22 mouse cellular contexts compared by ENCODE assay signal in the genomic region with DNA sequence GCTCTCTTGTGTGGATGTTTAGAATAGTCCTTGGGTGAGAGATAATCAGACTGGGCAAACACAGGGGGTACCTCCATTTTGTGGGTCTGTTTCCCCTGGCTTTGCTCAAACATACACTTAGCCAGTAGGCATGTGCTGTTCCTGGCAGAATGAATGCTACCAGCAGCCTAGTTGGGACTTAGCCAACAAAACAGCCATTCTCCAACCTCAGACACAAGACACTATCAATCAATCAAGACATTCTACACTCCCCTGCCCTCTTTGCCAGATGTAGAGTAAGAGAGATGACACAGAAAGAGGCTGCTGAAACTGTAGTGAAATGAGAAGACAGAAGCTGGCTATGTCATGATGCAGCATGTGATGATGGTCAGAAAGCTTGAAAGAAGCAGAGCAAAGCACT. TPM values are rescaled to one million over a fixed set of nuclear protein-coding genes. Genes with fewer than 3 reads are reported as not detected.
DNase-seq lines count a peak whose midpoint lies in the region; ATAC-seq and TF ChIP-seq lines count a peak whose summit lies in the region.
"Had no signal": no experiment of that assay in that cellular context is flagged by ENCODE, and none has a peak within 500 bp of the region (broad histone marks: within the 10 kb centered on the region; RNA-seq: fewer than 3 reads in every experiment).

No protein-coding gene starts in this region.

- DNase-seq in heart, adult 11 months: peak; percentile 46
- no peak for DNase-seq in heart, postnatal 14 days
- no peak for DNase-seq in neural tube, embryonic 10.5 days (ENCODE audit: extremely low spot score, low spot score)
- no peak for DNase-seq in layer of hippocampus, postnatal 25 days (ENCODE audit: extremely low spot score in 1 of 2, low spot score in 1 of 2)
- DNase-seq in embryo, embryonic 10 days (ENCODE audit: low spot score): no peak
- DNase-seq: cerebellum, adult 18-20 months; cerebellum, postnatal 36 days; gastrocnemius, postnatal 25 days; heart, adult 2 months; kidney, adult 18-20 months; layer of hippocampus, adult 9-11 months; liver; right cerebral cortex, postnatal 4 days; thymus, postnatal 36 days had no signal

- H3K4me1 ChIP-seq in neural tube, embryonic 12.5 days: no peaks in the 10 kb centered on the region
- H3K4me1 ChIP-seq in embryonic fibroblast, embryonic 13.5 days (ENCODE audit: control insufficient read depth, insufficient read depth, low read length): peaks cover 11% of the 10 kb centered on the region; the same call in 1 of the 2 replicates
- H3K4me1 ChIP-seq: limb, embryonic 10.5 days; liver, embryonic 15.5 days had no signal

- intact Hi-C loops in heart, postnatal 14 days (cut with DNase I): no loop called here

- 0 out of 2 replicates have a peak, but pooled peaks have one; percentile 17 for ATAC-seq in neural tube, embryonic 12.5 days (ENCODE audit: low FRiP score, low read depth)
- ATAC-seq: inflammation-experienced regulatory T-cells, adult 6 months had no signal

- H3K4me3 ChIP-seq in neural tube, embryonic 12.5 days: no peak overlapping the region
- no peak overlapping the region for H3K4me3 ChIP-seq in embryonic fibroblast, embryonic 13.5 days (ENCODE audit: insufficient read depth, low read length)
- H3K4me3 ChIP-seq: heart, adult 2 months; heart, embryonic 13.5 days; limb, embryonic 10.5 days; liver, embryonic 15.5 days; lung, embryonic 15.5 days had no signal

- H3K36me3 ChIP-seq in neural tube, embryonic 12.5 days: no peaks in the 10 kb centered on the region
- H3K36me3 ChIP-seq: heart, embryonic 13.5 days; limb, embryonic 10.5 days; liver, embryonic 15.5 days; lung, embryonic 15.5 days had no signal

- H3K4me2 ChIP-seq in neural tube, embryonic 12.5 days (replicated peaks): no peak overlapping the region
- H3K4me2 ChIP-seq: heart, embryonic 13.5 days; liver, embryonic 15.5 days; lung, embryonic 15.5 days had no signal

- H3K27ac ChIP-seq in neural tube, embryonic 12.5 days: no peak overlapping the region
- peak overlapping the region; percentile 53; the same call in 1 of the 2 replicates for H3K27ac ChIP-seq in embryonic fibroblast, embryonic 13.5 days (ENCODE audit: insufficient read depth, low read length)
- H3K27ac ChIP-seq: heart, adult 2 months; heart, embryonic 13.5 days; limb, embryonic 10.5 days; liver, embryonic 15.5 days; lung, embryonic 15.5 days; macrophage had no signal

- H3K27me3 ChIP-seq in neural tube, embryonic 12.5 days (replicated peaks): no peaks in the 10 kb centered on the region
- H3K27me3 ChIP-seq: heart, embryonic 13.5 days; liver, embryonic 15.5 days; lung, embryonic 15.5 days had no signal

- H3K9me3 ChIP-seq in neural tube, embryonic 12.5 days: no peaks in the 10 kb centered on the region
- H3K9me3 ChIP-seq: heart, embryonic 13.5 days; limb, embryonic 10.5 days; liver, embryonic 15.5 days; lung, embryonic 15.5 days had no signal

- no peak for TF ChIP-seq POLR2A in embryonic fibroblast, embryonic 13.5 days (IDR thresholded peaks at IDR 0.05; ENCODE audit: low read depth, low read length)

- no peak for TF ChIP-seq CTCF in embryonic fibroblast, embryonic 13.5 days (IDR thresholded peaks at IDR 0.05; ENCODE audit: borderline replicate concordance, insufficient read depth, low read length)

- H3K9ac ChIP-seq in neural tube, embryonic 12.5 days: no peak overlapping the region
- H3K9ac ChIP-seq: heart, embryonic 13.5 days; liver, embryonic 15.5 days; lung, embryonic 15.5 days had no signal

RNA-seq across cellular contexts. Expression of gene Paqr8, which starts 13.1 kb away (rescaled TPM):
- total RNA-seq in heart, postnatal 14 days (2021): 1 to 10 TPM; 2.4 to 3.6 TPM
- 11.0 and 12.1 TPM in 2 replicates for polyA plus RNA-seq in neural tube, embryonic 12.5 days (2016; fragmentation: Nextera tagmentation; extraction: Ambion mirVana)
- 8.3 and 9.2 TPM in 2 replicates for polyA plus RNA-seq in embryonic fibroblast, embryonic 13.5 days (2011; ENCODE audit: insufficient read length, low read depth, missing spikeins)
- 100 to 1,000 TPM; 110 to 153 TPM for total RNA-seq in layer of hippocampus, postnatal 25 days (2021)

RNA-seq across cellular contexts. Expression of gene Mcm3, which starts 57.2 kb away (rescaled TPM):
- 10 to 100 TPM in 1 of 2 experiments, 1 to 10 TPM in 1; 6.6 to 11.4 TPM for total RNA-seq in heart, postnatal 14 days (2021)
- polyA plus RNA-seq in neural tube, embryonic 12.5 days (2016; fragmentation: Nextera tagmentation; extraction: Ambion mirVana): 76.9 and 90.9 TPM in 2 replicates
- 31.8 and 40.8 TPM in 2 replicates for polyA plus RNA-seq in embryonic fibroblast, embryonic 13.5 days (2011; ENCODE audit: insufficient read length, low read depth, missing spikeins)
- 1 to 10 TPM; 3.9 to 4.2 TPM for total RNA-seq in layer of hippocampus, postnatal 25 days (2021)

Comparison
In these comparisons a context has a peak if more than half of its experiments do, and no peak if none do; other contexts are left out.
1. RNA of gene Paqr8, which starts 13.1 kb away (total RNA-seq): 110 to 153 TPM in layer of hippocampus, postnatal 25 days; 2.4 to 3.6 TPM in heart, postnatal 14 days; every median in the first group is over 10 times any median in the second.